Mouse (Mus musculus): ENCODE results near the gene Gas2l1.
A peak's percentile ranks its signal among the peaks of the same experiment; 100 is the strongest.

Gas2l1 gene

GRCm38 (mm10) chr11:5042645-5043381, 22.3 kb downstream of the Gas2l1 start:
- DNase-seq (ENCODE audit: low read depth, low spot score) = no peak

GRCm38 (mm10) chr11:5041144-5041780, 23.9 kb downstream of the Gas2l1 start:
- DNase-seq (ENCODE audit: low read depth, low spot score) = no peak

- DNase-seq (ENCODE audit: low read depth, low spot score) = no peak
These were observed 24.5 kb downstream of the Gas2l1 start for GRCm38 (mm10) chr11:5040585-5040984.

- no peak for DNase-seq (ENCODE audit: low read depth, low spot score)
These were observed 27.8 kb downstream of the Gas2l1 start for GRCm38 (mm10) chr11:5037146-5037854.

- no peak for DNase-seq (ENCODE audit: low read depth, low spot score)
These were observed 29.7 kb downstream of the Gas2l1 start for GRCm38 (mm10) chr11:5035421-5035820.

- no peak for DNase-seq (ENCODE audit: low read depth, low spot score)
These were observed 32.0 kb downstream of the Gas2l1 start for GRCm38 (mm10) chr11:5033136-5033535.

GRCm38 (mm10) chr11:5032706-5033105, 32.4 kb downstream of the Gas2l1 start:
- no peak for DNase-seq (ENCODE audit: low read depth, low spot score)

GRCm38 (mm10) chr11:5028228-5028627, 36.9 kb downstream of the Gas2l1 start:
- no peak for DNase-seq (ENCODE audit: low read depth, low spot score)

- DNase-seq (ENCODE audit: low read depth, low spot score) = no peak
These were observed 40.0 kb downstream of the Gas2l1 start for GRCm38 (mm10) chr11:5025108-5025507.

- DNase-seq (ENCODE audit: low read depth, low spot score) = no peak
These were observed 47.6 kb downstream of the Gas2l1 start for GRCm38 (mm10) chr11:5017506-5017905.

- no peak for DNase-seq (ENCODE audit: low read depth, low spot score)
These were observed 48.8 kb downstream of the Gas2l1 start for GRCm38 (mm10) chr11:5016286-5016685.

- DNase-seq (ENCODE audit: low read depth, low spot score) = peak; percentile 9
These were observed 49.4 kb downstream of the Gas2l1 start for GRCm38 (mm10) chr11:5015720-5016119.

- DNase-seq (ENCODE audit: low read depth, low spot score) = no peak
These were observed 52.9 kb downstream of the Gas2l1 start for GRCm38 (mm10) chr11:5012213-5012715.

- DNase-seq (ENCODE audit: low read depth, low spot score) = no peak
These were observed 53.6 kb downstream of the Gas2l1 start for GRCm38 (mm10) chr11:5011480-5011879.

GRCm38 (mm10) chr11:5010205-5010604, 54.9 kb downstream of the Gas2l1 start:
- no peak for DNase-seq (ENCODE audit: low read depth, low spot score)

GRCm38 (mm10) chr11:5009354-5010074, 55.6 kb downstream of the Gas2l1 start:
- no peak for DNase-seq (ENCODE audit: low read depth, low spot score)

GRCm38 (mm10) chr11:5008867-5009266, 56.3 kb downstream of the Gas2l1 start:
- DNase-seq (ENCODE audit: low read depth, low spot score) = no peak

GRCm38 (mm10) chr11:5007186-5007585, 57.9 kb downstream of the Gas2l1 start:
- no peak for DNase-seq (ENCODE audit: low read depth, low spot score)

- no peak for DNase-seq (ENCODE audit: low read depth, low spot score)
These were observed 59.6 kb downstream of the Gas2l1 start for GRCm38 (mm10) chr11:5005528-5005927.

Data from mesoderm, embryonic 11.5 days (tissue).